Mouse (Mus musculus) B cell, adult 67 days (primary cell): Measurements from ENCODE around the gene Ppp1r21. TPM values are rescaled to one million over a fixed set of nuclear protein-coding genes. Genes with fewer than 3 reads are reported as not detected.

ENCODE experiments used
- total RNA-seq, 2 experiments: library from RNA; stranded (reverse); gene quantifications; 4 replicates each; pipeline ENCODE4 v1.2.4; 2023

The Ppp1r21 gene
- 10 to 100 TPM; 84.5 to 95.5 TPM for total RNA-seq

DNA sequence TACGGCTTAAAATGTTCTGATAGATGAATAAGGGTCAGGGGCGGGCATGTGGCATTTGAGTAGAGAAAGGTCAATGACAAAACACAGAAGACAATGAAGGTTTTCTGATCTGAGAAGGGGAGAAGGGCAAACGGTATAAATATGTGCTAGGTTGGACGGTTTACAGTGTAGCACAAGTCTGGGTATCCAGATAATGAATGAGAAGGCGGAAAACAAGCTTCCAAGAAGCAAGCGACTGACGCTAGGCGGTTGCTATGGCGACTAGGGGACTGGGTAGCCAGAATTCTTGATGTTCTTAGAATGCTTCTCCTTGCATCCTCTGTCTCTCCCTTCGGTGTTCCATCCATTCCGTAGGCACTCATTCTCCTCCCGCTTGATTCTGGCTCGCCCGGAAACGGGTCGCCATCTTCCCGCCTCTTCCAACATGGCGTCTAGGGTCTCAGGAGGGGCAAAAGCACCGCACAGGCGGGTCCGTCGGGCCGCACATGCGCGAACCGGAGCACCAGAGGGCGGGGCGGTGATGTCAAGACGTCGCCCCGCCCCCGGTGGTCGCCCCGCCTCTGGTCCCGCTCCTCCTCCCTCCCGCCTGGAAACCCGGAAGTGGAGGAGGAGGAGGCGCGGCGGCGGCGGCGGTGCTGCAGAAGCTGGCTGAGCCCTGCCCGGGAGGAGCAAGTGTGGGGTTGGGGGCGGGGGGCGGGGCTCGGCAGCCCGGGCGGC lies at the start of gene Ppp1r21:
Gene Ppp1r21 (plus strand): TSS at position 600 of the 717 bp plus-strand sequence.

DNA sequence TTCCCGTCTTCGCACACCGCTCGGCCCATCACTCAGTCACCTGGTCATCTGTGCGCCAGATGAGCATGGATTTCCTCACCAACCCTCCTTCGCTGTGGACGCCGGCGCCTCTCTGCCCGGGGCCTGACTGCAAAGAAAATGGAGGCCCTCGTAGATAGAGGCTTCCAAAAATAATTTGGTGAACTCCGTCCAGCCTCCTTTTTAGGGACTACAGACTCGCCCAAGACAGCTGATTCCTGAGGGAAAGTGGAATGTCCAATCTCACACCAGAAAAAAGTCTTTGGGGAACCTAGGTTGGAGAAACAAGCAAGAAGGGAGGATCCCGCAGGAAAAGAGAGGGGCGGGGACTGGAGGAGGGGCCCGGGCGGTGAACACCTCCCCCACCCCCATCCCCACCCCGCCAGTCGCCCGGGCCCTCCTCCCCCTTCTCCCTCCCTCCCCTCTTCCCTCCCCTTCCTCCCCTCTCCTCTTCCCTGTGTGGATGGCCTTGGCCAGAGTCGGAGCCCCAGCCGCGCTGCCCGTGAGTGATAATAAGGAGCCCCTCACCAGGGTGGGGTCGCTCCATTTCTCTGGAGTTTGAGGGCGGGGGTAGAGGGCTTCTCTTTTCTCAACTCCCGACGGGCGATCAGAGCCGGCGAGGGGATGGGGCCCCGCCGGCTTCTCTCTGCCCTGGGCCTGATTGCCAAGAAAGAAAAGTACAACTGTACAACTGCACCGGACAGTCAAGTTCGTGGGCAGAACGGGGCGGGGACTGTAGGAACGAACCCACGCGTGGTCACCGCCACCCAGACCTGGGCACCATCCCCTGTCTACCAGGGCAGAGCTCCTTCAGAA lies 67.5 kb downstream of the Ppp1r21 start, which contains the start of gene Ston1:
Gene Ston1 (plus strand): TSS at position 463 of the 834 bp plus-strand sequence.

Other genes with a start within 250 kb of the Ppp1r21 start
- 10 to 100 TPM; 26.9 to 28.6 TPM for gene Foxn2, start 89.4 kb upstream of the Ppp1r21 start, total RNA-seq
- 1 to 10 TPM in 1 of 2 experiments, under 1 TPM in 1; 0.58 to 2.4 TPM for gene Ston1, start 67.6 kb downstream of the Ppp1r21 start, total RNA-seq
- not detected for gene Gtf2a1l, start 138.5 kb downstream of the Ppp1r21 start, total RNA-seq